Mouse (Mus musculus): ENCODE measurements around the gene Comp. TPM values are rescaled to one million over a fixed set of nuclear protein-coding genes. Genes with fewer than 3 reads are reported as not detected.

Gene Comp
- polyA plus RNA-seq, 1 experiment from 2014 or later, result 0.22 TPM

DNA sequence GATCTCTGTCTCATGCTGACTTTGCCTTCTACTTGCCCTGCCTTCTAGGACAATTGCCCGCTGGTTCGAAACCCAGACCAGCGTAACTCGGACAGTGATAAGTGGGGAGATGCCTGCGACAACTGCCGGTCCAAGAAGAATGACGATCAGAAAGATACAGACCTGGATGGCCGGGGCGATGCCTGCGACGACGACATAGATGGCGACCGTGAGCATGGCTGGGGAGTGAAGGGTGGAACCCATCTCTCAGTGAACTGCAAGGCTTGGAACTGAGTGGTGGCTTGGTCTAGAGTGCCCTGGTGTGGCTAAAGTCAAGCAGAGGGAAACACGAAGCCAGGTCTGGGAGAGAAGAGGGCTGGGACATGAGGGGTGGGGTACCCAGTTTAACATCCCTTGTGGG is 3.7 kb downstream of the Comp start:
- Histone ChIP-seq H3K9ac (no peak overlapping the region), H3K4me3 (replicated peaks) (no peak overlapping the region), H3K27ac (no peak overlapping the region), H3K36me3 (no peaks in the 10 kb centered on the region), H3K4me2 (no peak overlapping the region), H3K4me1 (peaks cover 35% of the 10 kb centered on the region), H3K27me3 (replicated peaks) (peaks cover 70% of the 10 kb centered on the region), H3K9me3 (no peaks in the 10 kb centered on the region)
- no peak for ATAC-seq (ENCODE audit: insufficient read depth, low FRiP score, low read depth)
- 14% methylated on average over 15 of the region's 15 CpGs for WGBS

DNA sequence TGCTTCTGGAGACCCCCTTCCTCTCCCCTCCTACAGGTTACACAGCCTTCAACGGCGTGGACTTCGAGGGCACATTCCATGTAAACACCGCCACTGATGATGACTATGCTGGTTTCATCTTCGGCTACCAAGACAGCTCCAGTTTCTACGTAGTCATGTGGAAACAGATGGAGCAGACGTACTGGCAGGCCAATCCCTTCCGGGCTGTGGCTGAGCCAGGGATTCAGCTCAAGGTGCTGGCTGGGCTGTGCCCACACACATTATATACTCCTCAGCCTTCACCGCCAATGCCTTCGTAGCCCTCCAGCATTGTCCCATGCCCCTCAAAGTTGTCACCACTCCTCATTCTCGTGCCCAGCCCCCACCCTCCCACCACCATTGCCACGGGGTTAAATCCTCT is 6.7 kb downstream of the Comp start:
- H3K4me1 ChIP-seq, result peaks cover 16% of the 10 kb centered on the region
- H3K4me2 ChIP-seq, result no peak overlapping the region
- ATAC-seq (ENCODE audit: insufficient read depth, low FRiP score, low read depth), result no peak
- no peaks in the 10 kb centered on the region for H3K9me3 ChIP-seq
- WGBS, result 79% methylated on average over 12 of the region's 12 CpGs
- no peak overlapping the region for H3K9ac ChIP-seq
- H3K27ac ChIP-seq, result no peak overlapping the region
- H3K4me3 ChIP-seq (replicated peaks), result no peak overlapping the region
- no peaks in the 10 kb centered on the region for H3K36me3 ChIP-seq
- H3K27me3 ChIP-seq (replicated peaks), result peaks cover 41% of the 10 kb centered on the region

DNA sequence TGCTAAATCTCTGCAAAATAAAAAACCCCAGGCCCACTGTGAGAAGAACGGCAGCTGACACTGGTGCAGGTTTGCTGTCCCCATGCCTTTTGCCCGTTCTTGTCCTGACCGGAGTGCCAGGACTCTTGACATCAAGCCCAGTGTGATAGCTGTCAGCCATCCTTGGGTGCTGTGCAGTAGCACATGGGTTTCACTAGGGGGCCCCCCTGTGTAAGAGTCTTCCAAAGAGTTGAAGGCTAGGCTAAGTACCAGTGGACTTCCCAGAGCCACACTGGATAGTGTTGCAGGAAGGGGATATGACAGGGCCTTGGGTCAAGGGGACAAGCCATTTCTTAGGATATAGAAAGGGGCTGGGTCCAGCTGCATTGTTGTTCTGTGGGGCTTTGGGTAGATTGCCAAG is 9.9 kb downstream of the Comp start:
- Histone ChIP-seq H3K9me3 (no peaks in the 10 kb centered on the region), H3K36me3 (0 out of 2 replicates have a peak, but pooled peaks cover 5% of the 10 kb centered on the region), H3K9ac (no peak overlapping the region), H3K27ac (no peak overlapping the region), H3K27me3 (replicated peaks) (peaks cover 8% of the 10 kb centered on the region), H3K4me2 (no peak overlapping the region), H3K4me3 (replicated peaks) (no peak overlapping the region), H3K4me1 (no peaks in the 10 kb centered on the region)
- WGBS, result 41% methylated on average over 3 of the region's 3 CpGs
- ATAC-seq (ENCODE audit: insufficient read depth, low FRiP score, low read depth), result peak; percentile 45; the same call in 1 of the 2 replicates

DNA sequence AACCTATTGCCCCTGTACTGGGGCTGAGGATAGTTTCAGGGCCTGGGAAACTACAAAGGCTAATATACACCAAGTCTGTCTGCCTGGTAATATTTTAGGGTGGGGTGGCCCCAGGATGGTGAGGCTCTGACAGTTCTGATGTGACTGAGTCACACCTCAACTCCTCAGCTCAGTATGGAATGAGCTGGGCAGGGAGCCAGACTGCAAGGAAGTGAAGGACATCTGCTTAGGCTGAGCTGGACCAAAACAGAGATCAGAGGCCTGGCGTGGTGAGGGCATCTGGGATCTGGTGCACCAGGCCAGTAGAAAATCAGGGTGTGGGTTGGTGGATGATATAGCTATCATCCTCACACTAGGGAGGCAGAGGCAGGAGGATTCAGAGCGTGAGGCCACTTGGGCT is 16.3 kb downstream of the Comp start:
- WGBS, result 86% methylated on average over 2 of the region's 2 CpGs
- Histone ChIP-seq H3K9me3 (no peaks in the 10 kb centered on the region), H3K4me1 (no peaks in the 10 kb centered on the region), H3K4me2 (no peak overlapping the region), H3K9ac (no peak overlapping the region), H3K36me3 (peaks cover 13% of the 10 kb centered on the region; the same call in 1 of the 2 replicates), H3K27me3 (replicated peaks) (no peaks in the 10 kb centered on the region), H3K27ac (no peak overlapping the region), H3K4me3 (replicated peaks) (no peak overlapping the region)
- ATAC-seq (ENCODE audit: insufficient read depth, low FRiP score, low read depth), result no peak

DNA sequence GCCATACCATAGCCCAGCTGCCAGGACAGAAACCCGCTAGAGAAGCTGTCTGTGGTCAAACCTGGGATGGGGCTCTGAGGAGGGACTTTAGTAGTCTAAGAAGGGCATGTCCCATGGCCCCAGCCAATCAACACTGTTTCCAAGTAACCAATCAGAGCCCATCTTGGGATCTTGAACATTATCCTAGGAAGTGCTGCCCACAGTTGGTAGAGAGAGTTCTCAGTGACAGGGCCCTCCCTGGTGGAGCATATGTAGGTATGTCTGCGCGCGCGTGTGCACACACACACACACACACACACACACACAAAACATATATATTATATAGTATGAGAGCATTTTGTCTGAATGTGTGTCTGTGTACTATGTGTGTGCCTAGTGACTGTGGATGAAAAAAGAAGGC is 19.7 kb downstream of the Comp start:
- Histone ChIP-seq H3K4me1 (no peaks in the 10 kb centered on the region), H3K9me3 (no peaks in the 10 kb centered on the region), H3K4me2 (no peak overlapping the region), H3K27me3 (replicated peaks) (no peaks in the 10 kb centered on the region), H3K27ac (no peak overlapping the region), H3K36me3 (peaks cover 8% of the 10 kb centered on the region; the same call in 1 of the 2 replicates), H3K9ac (no peak overlapping the region), H3K4me3 (replicated peaks) (no peak overlapping the region)
- 89% methylated on average over 5 of the region's 5 CpGs for WGBS
- no peak for ATAC-seq (ENCODE audit: insufficient read depth, low FRiP score, low read depth)

DNA sequence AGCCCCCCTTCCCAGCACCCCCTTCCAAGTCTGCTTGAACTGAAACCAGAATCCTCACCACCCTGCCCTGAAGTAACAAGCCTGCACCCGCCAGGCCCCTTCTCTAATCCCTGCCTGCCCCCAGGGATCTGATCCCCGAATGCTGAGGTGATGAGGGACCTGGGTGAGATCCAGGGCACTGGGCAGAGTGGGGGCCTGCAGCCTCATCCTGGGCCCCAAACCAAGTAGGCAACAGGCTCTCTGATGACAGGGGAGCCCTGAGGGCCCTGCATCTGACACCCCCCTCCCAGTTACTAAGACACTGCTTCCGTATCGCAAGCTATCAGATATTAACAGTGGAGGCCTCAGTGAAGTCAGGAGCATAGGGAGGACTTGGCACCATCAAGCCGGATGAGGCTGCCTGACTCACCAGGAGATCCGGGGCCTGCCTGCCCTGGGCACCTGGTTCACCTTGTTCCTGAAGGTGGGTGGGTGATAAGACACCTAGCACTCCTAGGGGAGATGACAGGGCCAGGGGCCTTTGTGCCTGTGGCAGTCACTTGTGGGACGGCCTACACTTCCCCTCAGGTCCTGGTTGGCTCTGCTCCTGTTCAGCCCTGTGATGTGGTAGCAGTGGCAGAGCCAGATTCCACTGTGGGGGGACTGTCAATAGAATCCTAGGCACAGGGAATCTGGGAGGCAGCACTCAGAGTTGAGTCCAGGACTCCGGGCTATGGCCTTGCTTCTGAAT is 21.1 kb downstream of the Comp start:
- Histone ChIP-seq H3K9ac (no peak overlapping the region), H3K27ac (no peak overlapping the region), H3K4me3 (replicated peaks) (no peak overlapping the region), H3K4me1 (no peaks in the 10 kb centered on the region), H3K27me3 (replicated peaks) (no peaks in the 10 kb centered on the region), H3K4me2 (no peak overlapping the region), H3K36me3 (peaks cover 6% of the 10 kb centered on the region; the same call in 1 of the 2 replicates), H3K9me3 (no peaks in the 10 kb centered on the region)
- ATAC-seq (ENCODE audit: insufficient read depth, low FRiP score, low read depth), result no peak
- 87% methylated on average over 8 of the region's 8 CpGs for WGBS

DNA sequence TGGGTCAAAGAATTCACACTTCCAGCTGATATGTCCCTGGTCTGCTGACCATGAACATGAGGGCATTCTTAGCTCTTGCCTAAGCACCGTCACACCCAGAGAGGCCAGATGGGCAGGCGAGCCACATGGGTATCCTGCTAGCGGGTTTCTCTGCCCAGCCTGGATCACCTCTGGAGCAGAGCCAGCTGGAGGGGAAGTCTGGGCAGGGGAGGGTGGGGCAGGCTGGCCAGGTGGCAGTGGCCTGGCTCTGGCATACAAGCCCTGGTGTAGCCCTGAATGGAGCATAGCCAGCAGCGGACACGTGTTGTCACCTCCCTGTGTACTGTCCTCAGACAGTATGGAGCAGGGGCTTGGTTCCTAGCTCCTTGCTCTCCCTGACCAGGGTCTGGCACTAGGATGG is 22.3 kb downstream of the Comp start:
- Histone ChIP-seq H3K4me2 (no peak overlapping the region), H3K36me3 (no peaks in the 10 kb centered on the region), H3K9me3 (no peaks in the 10 kb centered on the region), H3K4me3 (replicated peaks) (no peak overlapping the region), H3K27me3 (replicated peaks) (no peaks in the 10 kb centered on the region), H3K27ac (no peak overlapping the region), H3K9ac (no peak overlapping the region), H3K4me1 (no peaks in the 10 kb centered on the region)
- WGBS, result 74% methylated on average over 5 of the region's 5 CpGs
- no peak for ATAC-seq (ENCODE audit: insufficient read depth, low FRiP score, low read depth)

DNA sequence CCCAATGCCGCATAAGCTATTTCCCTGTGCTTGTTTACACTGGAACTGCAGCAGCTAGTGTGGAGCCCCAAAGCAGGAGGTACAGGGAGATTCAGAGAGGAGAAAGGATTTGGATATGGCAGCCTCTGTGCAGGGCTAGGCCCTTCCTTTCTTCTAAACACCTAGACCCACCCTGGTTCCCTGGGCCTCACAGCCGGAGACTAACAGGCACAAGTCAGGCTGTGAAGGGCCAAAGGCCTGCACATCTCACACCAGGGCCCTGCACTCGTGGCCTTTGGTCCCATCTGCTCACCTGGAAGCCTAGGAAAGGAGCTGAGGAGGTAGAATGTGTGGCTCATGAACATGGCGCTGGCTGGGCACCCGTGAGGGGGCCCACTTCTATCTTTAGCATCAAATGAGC is 22.8 kb downstream of the Comp start:
- 73% methylated on average over 5 of the region's 5 CpGs for WGBS

DNA sequence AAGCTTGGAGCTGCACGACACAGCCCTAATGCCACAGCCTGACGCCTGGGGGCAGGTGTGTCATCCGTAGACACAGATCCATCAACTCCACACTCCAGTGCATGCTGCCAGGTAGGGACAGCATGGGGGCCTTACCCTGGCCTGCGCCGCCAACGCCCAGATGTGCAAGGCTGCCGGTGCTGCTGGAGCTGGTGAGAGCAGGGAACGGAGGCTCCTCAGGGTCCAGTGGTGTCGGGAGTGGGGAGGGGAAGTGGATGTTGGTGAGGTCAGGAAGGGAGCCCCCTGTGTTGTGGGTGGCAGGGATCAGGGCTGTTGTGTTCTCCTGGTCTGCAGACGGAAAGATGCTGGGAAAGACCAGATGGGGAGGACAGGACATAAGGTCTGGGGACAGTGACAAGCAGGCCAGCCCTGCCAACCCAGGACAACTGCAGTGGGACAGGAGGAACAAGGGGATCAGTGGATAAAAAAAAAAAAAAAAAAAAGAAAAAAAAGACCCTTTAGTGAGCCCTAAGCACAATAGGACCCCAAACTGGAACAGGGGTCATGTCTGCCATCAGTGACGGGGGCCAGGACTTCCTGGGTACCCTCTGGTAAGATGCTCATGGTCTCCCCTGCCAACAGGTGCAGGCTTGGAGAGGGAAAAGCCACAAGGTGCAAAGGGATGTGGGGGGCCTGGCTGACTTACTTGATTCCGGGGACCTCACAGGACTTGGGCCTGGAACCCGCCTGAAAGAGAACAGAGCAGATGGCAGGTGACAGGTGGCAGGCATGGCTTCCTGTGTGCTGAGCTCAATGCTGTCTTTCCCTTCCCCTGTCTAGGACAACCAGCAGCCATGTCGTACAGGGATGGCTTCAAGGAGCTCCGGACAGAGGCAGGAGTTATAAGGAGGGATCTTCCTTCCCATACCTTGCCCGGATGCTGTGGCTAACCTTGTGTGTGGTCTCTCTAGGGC is 24.5 kb downstream of the Comp start:
- Histone ChIP-seq H3K9me3 (no peaks in the 10 kb centered on the region), H3K4me3 (replicated peaks) (no peak overlapping the region), H3K9ac (no peak overlapping the region), H3K27me3 (replicated peaks) (no peaks in the 10 kb centered on the region), H3K27ac (no peak overlapping the region), H3K4me2 (no peak overlapping the region), H3K4me1 (no peaks in the 10 kb centered on the region), H3K36me3 (no peaks in the 10 kb centered on the region)
- no peak for ATAC-seq (ENCODE audit: insufficient read depth, low FRiP score, low read depth)
- 86% methylated on average over 16 of the region's 16 CpGs for WGBS

More for the DNA sequence above, 22.8 kb downstream of the Comp start:
- Histone ChIP-seq H3K4me3 (replicated peaks) (no peak overlapping the region), H3K36me3 (no peaks in the 10 kb centered on the region), H3K27ac (no peak overlapping the region), H3K27me3 (replicated peaks) (no peaks in the 10 kb centered on the region), H3K9ac (no peak overlapping the region), H3K4me1 (no peaks in the 10 kb centered on the region), H3K4me2 (no peak overlapping the region), H3K9me3 (no peaks in the 10 kb centered on the region)
- no peak for ATAC-seq (ENCODE audit: insufficient read depth, low FRiP score, low read depth)

DNA sequence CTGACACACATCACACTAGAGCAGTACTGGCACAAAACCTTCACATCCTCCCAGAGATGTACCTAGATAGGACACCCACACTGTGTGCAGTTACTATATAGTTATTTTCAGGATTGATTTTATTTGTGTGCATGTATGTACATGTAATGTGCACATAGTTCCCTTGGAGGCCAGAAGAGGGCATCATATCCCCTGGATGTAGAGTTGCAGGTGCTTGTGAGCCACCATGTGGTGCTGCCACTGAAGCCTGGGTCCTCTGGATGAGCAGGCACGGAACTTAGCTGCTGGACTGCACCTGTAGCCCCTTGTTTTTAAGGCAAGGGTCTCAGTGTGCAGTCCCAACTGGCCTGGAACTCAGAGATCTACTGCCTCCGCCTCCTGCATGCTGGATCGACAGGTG is 30.9 kb downstream of the Comp start:
- H3K27ac ChIP-seq, result no peak overlapping the region
- H3K36me3 ChIP-seq, result 0 out of 2 replicates have a peak, but pooled peaks cover 3% of the 10 kb centered on the region
- H3K4me3 ChIP-seq (replicated peaks), result no peak overlapping the region
- ATAC-seq (ENCODE audit: insufficient read depth, low FRiP score, low read depth), result no peak
- peaks cover 41% of the 10 kb centered on the region for H3K4me1 ChIP-seq
- H3K4me2 ChIP-seq, result no peak overlapping the region
- 93% methylated on average over 3 of the region's 3 CpGs for WGBS
- H3K27me3 ChIP-seq (replicated peaks), result no peaks in the 10 kb centered on the region
- H3K9me3 ChIP-seq, result no peaks in the 10 kb centered on the region
- H3K9ac ChIP-seq, result no peak overlapping the region

DNA sequence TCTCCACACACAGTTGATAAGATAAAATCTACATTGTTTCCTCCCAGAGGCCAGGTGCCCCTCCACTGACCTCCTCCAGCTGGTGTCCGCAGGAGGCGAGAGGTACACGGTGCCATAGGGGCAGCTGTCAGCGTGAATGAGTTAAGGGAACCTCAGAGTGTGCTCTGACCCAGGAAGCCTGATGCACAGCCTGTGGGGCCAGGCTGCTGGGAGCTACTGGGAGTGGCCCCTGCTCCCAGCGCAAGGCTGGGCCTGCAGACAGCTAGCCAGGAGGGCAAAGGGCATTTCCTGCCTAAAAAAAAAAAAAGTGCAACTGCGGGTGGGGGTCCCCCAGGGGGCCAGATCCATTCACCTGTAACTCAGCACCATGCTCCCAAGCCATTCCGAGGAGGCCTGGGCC is 31.8 kb downstream of the Comp start:
- no peak overlapping the region for H3K27ac ChIP-seq
- H3K9ac ChIP-seq, result no peak overlapping the region
- H3K36me3 ChIP-seq, result 0 out of 2 replicates have a peak, but pooled peaks cover 3% of the 10 kb centered on the region
- H3K4me2 ChIP-seq, result no peak overlapping the region
- no peaks in the 10 kb centered on the region for H3K27me3 ChIP-seq (replicated peaks)
- H3K9me3 ChIP-seq, result no peaks in the 10 kb centered on the region
- no peak overlapping the region for H3K4me3 ChIP-seq (replicated peaks)
- H3K4me1 ChIP-seq, result peaks cover 48% of the 10 kb centered on the region
- 32% methylated on average over 7 of the region's 7 CpGs for WGBS
- ATAC-seq (ENCODE audit: insufficient read depth, low FRiP score, low read depth), result no peak
